Mouse (Mus musculus): ENCODE results near the gene Gtf2f2. TPM values are rescaled to one million over a fixed set of nuclear protein-coding genes. Genes with fewer than 3 reads are reported as not detected.

Gtf2f2 gene
- polyA plus RNA-seq, 1 experiment = 24.3 TPM

GRCm38 (mm10) chr14:75902013-75902412 lies 108.7 kb downstream of the Gtf2f2 start:
- no peak overlapping the region for H3K4me2 ChIP-seq (ENCODE audit: low read depth)
- H3ac ChIP-seq (ENCODE audit: control insufficient read depth, insufficient read length) = no peak overlapping the region
- TF ChIP-seq TCF12 (IDR thresholded peaks at IDR 0.05; ENCODE audit: insufficient read depth, poor library complexity, severe bottlenecking) = no peak
- TF ChIP-seq E2F4 (IDR thresholded peaks at IDR 0.05; ENCODE audit: insufficient read depth) = no peak
- H3K79me2 ChIP-seq (ENCODE audit: control insufficient read depth, insufficient read depth) = no peaks in the 10 kb centered on the region
- H3K36me3 ChIP-seq (ENCODE audit: control insufficient read depth, insufficient read depth) = peaks cover under 1% of the 10 kb centered on the region
- no peak overlapping the region for H3K4me3 ChIP-seq
- H3K27me3 ChIP-seq (ENCODE audit: control insufficient read depth, insufficient read depth, insufficient read length) = no peaks in the 10 kb centered on the region

- TF ChIP-seq E2F4 (IDR thresholded peaks at IDR 0.05; ENCODE audit: insufficient read depth) (no peak), USF1 (IDR thresholded peaks at IDR 0.05; ENCODE audit: low read depth) (no peak), SRF (IDR thresholded peaks at IDR 0.05; ENCODE audit: control insufficient read depth, insufficient read length, low read depth) (no peak), MAX (IDR thresholded peaks at IDR 0.05; ENCODE audit: low read depth) (no peak), MYOD1 (IDR thresholded peaks at IDR 0.05; ENCODE audit: control insufficient read depth in 1 of 3, insufficient read length in 2 of 3, low read depth in 2 of 3) (no peak), CEBPB (IDR thresholded peaks at IDR 0.05; ENCODE audit: insufficient read depth, poor library complexity, severe bottlenecking) (no peak), MYOG (IDR thresholded peaks at IDR 0.05; ENCODE audit: control insufficient read depth in 1 of 3, insufficient read depth in 1 of 3, insufficient read length in 2 of 3, low read depth in 2 of 3) (no peak), POLR2A (IDR thresholded peaks at IDR 0.05; ENCODE audit: insufficient read length, low read depth) (no peak), TCF3 (IDR thresholded peaks at IDR 0.05; ENCODE audit: insufficient read length, low read depth) (no peak), POLR2AphosphoS2 (IDR thresholded peaks at IDR 0.05; ENCODE audit: insufficient read length, low read depth) (no peak), TCF12 (IDR thresholded peaks at IDR 0.05; ENCODE audit: insufficient read depth, poor library complexity, severe bottlenecking) (no peak), REST (IDR thresholded peaks at IDR 0.05; ENCODE audit: insufficient read depth, insufficient read length) (no peak)
- no peaks in the 10 kb centered on the region for H3K79me2 ChIP-seq (ENCODE audit: control insufficient read depth, insufficient read depth)
- H3ac ChIP-seq (ENCODE audit: control insufficient read depth, insufficient read length) = no peak overlapping the region
- H3K36me3 ChIP-seq (ENCODE audit: control insufficient read depth, insufficient read depth) = peaks cover 9% of the 10 kb centered on the region
- no peak overlapping the region for H3K4me2 ChIP-seq (ENCODE audit: low read depth)
- H3K4me3 ChIP-seq = no peak overlapping the region
- no peaks in the 10 kb centered on the region for H3K27me3 ChIP-seq (ENCODE audit: control insufficient read depth, insufficient read depth, insufficient read length)
Measured at GRCm38 (mm10) chr14:75900793-75901499, 109.7 kb downstream of the Gtf2f2 start.

GRCm38 (mm10) chr14:75899566-75899965 lies 111.1 kb downstream of the Gtf2f2 start:
- no peaks in the 10 kb centered on the region for H3K79me2 ChIP-seq (ENCODE audit: control insufficient read depth, insufficient read depth)
- no peak for TF ChIP-seq POLR2A (IDR thresholded peaks at IDR 0.05; ENCODE audit: insufficient read length, low read depth)
- no peak for TF ChIP-seq E2F4 (IDR thresholded peaks at IDR 0.05; ENCODE audit: insufficient read depth)
- TF ChIP-seq MYOD1 (IDR thresholded peaks at IDR 0.05; ENCODE audit: control insufficient read depth in 1 of 3, insufficient read length in 2 of 3, low read depth in 2 of 3) = no peak
- no peak for TF ChIP-seq TCF3 (IDR thresholded peaks at IDR 0.05; ENCODE audit: insufficient read length, low read depth)
- TF ChIP-seq TCF12 (IDR thresholded peaks at IDR 0.05; ENCODE audit: insufficient read depth, poor library complexity, severe bottlenecking) = no peak
- TF ChIP-seq CEBPB (IDR thresholded peaks at IDR 0.05; ENCODE audit: insufficient read depth, poor library complexity, severe bottlenecking) = no peak
- no peak for TF ChIP-seq REST (IDR thresholded peaks at IDR 0.05; ENCODE audit: insufficient read depth, insufficient read length)
- no peak for TF ChIP-seq USF1 (IDR thresholded peaks at IDR 0.05; ENCODE audit: low read depth)
- TF ChIP-seq MAX (IDR thresholded peaks at IDR 0.05; ENCODE audit: low read depth) = no peak
- no peak for TF ChIP-seq SRF (IDR thresholded peaks at IDR 0.05; ENCODE audit: control insufficient read depth, insufficient read length, low read depth)
- TF ChIP-seq MYOG (IDR thresholded peaks at IDR 0.05; ENCODE audit: control insufficient read depth in 1 of 3, insufficient read depth in 1 of 3, insufficient read length in 2 of 3, low read depth in 2 of 3) = no peak
- peaks cover 9% of the 10 kb centered on the region for H3K36me3 ChIP-seq (ENCODE audit: control insufficient read depth, insufficient read depth)
- H3K4me2 ChIP-seq (ENCODE audit: low read depth) = no peak overlapping the region
- no peaks in the 10 kb centered on the region for H3K27me3 ChIP-seq (ENCODE audit: control insufficient read depth, insufficient read depth, insufficient read length)
- H3K4me3 ChIP-seq = no peak overlapping the region
- H3ac ChIP-seq (ENCODE audit: control insufficient read depth, insufficient read length) = no peak overlapping the region

GRCm38 (mm10) chr14:75892118-75892517 lies 118.5 kb downstream of the Gtf2f2 start:
- no peak for TF ChIP-seq E2F4 (IDR thresholded peaks at IDR 0.05; ENCODE audit: insufficient read depth)
- TF ChIP-seq SRF (IDR thresholded peaks at IDR 0.05; ENCODE audit: control insufficient read depth, insufficient read length, low read depth) = no peak
- no peak for TF ChIP-seq POLR2A (IDR thresholded peaks at IDR 0.05; ENCODE audit: insufficient read length, low read depth)
- TF ChIP-seq POLR2AphosphoS2 (IDR thresholded peaks at IDR 0.05; ENCODE audit: insufficient read length, low read depth) = no peak
- no peak for TF ChIP-seq MAX (IDR thresholded peaks at IDR 0.05; ENCODE audit: low read depth)
- TF ChIP-seq TCF12 (IDR thresholded peaks at IDR 0.05; ENCODE audit: insufficient read depth, poor library complexity, severe bottlenecking) = no peak
- TF ChIP-seq REST (IDR thresholded peaks at IDR 0.05; ENCODE audit: insufficient read depth, insufficient read length) = no peak
- no peak for TF ChIP-seq TCF3 (IDR thresholded peaks at IDR 0.05; ENCODE audit: insufficient read length, low read depth)
- no peak for TF ChIP-seq USF1 (IDR thresholded peaks at IDR 0.05; ENCODE audit: low read depth)
- TF ChIP-seq MYOG (IDR thresholded peaks at IDR 0.05; ENCODE audit: control insufficient read depth in 1 of 3, insufficient read depth in 1 of 3, insufficient read length in 2 of 3, low read depth in 2 of 3) = no peak
- no peak for TF ChIP-seq MYOD1 (IDR thresholded peaks at IDR 0.05; ENCODE audit: control insufficient read depth in 1 of 3, insufficient read length in 2 of 3, low read depth in 2 of 3)
- TF ChIP-seq CEBPB (IDR thresholded peaks at IDR 0.05; ENCODE audit: insufficient read depth, poor library complexity, severe bottlenecking) = no peak
- Histone ChIP-seq H3K79me2 (ENCODE audit: control insufficient read depth, insufficient read depth) (no peaks in the 10 kb centered on the region), H3K27me3 (ENCODE audit: control insufficient read depth, insufficient read depth, insufficient read length) (no peaks in the 10 kb centered on the region), H3K36me3 (ENCODE audit: control insufficient read depth, insufficient read depth) (peaks cover 9% of the 10 kb centered on the region), H3K4me2 (ENCODE audit: low read depth) (no peak overlapping the region), H3ac (ENCODE audit: control insufficient read depth, insufficient read length) (no peak overlapping the region), H3K4me3 (no peak overlapping the region)

- no peaks in the 10 kb centered on the region for H3K36me3 ChIP-seq (ENCODE audit: control insufficient read depth, insufficient read depth)
- H3K27me3 ChIP-seq (ENCODE audit: control insufficient read depth, insufficient read depth, insufficient read length) = no peaks in the 10 kb centered on the region
- H3ac ChIP-seq (ENCODE audit: control insufficient read depth, insufficient read length) = no peak overlapping the region
- H3K79me2 ChIP-seq (ENCODE audit: control insufficient read depth, insufficient read depth) = no peaks in the 10 kb centered on the region
- no peak overlapping the region for H3K4me3 ChIP-seq
- TF ChIP-seq SRF (IDR thresholded peaks at IDR 0.05; ENCODE audit: control insufficient read depth, insufficient read length, low read depth) = no peak
- no peak for TF ChIP-seq TCF12 (IDR thresholded peaks at IDR 0.05; ENCODE audit: insufficient read depth, poor library complexity, severe bottlenecking)
- no peak for TF ChIP-seq MYOD1 (IDR thresholded peaks at IDR 0.05; ENCODE audit: control insufficient read depth in 1 of 3, insufficient read length in 2 of 3, low read depth in 2 of 3)
- TF ChIP-seq E2F4 (IDR thresholded peaks at IDR 0.05; ENCODE audit: insufficient read depth) = no peak
- no peak for TF ChIP-seq TCF3 (IDR thresholded peaks at IDR 0.05; ENCODE audit: insufficient read length, low read depth)
- no peak for TF ChIP-seq REST (IDR thresholded peaks at IDR 0.05; ENCODE audit: insufficient read depth, insufficient read length)
- TF ChIP-seq POLR2A (IDR thresholded peaks at IDR 0.05; ENCODE audit: insufficient read length, low read depth) = no peak
- TF ChIP-seq USF1 (IDR thresholded peaks at IDR 0.05; ENCODE audit: low read depth) = no peak
- H3K4me2 ChIP-seq (ENCODE audit: low read depth) = no peak overlapping the region
Measured at GRCm38 (mm10) chr14:75883873-75884272, 126.8 kb downstream of the Gtf2f2 start.
